Mouse (Mus musculus): Measurements from ENCODE around the gene Nek2.

GRCm38 (mm10) chr1:191849501-191849900 is 28.3 kb downstream of the Nek2 start:
- TF ChIP-seq CTCF (IDR thresholded peaks at IDR 0.05; ENCODE audit: low read depth, low read length): no peak
- TF ChIP-seq GATA2 (IDR thresholded peaks at IDR 0.05; ENCODE audit: borderline replicate concordance, low read depth, low read length): no peak
